Mouse (Mus musculus) midbrain, embryonic 11.5 days (tissue): Measurements from ENCODE around the gene Xlr4a. TPM values are rescaled to one million over a fixed set of nuclear protein-coding genes. Genes with fewer than 3 reads are reported as not detected.

Source experiments
- ATAC-seq: fragments of 200-750 bp; cut with Nextera tagmentation; 2 replicates; pipeline ENCODE4 v1.8.0; 2017; ENCODE audit warnings: moderate TSS enrichment, moderate library complexity; ENCODE audit not compliant: low FRiP score
- DNase-seq: peaks from one replicate; pipeline ENCODE4 v3.0.0; 2015; ENCODE audit warnings: low spot score; ENCODE audit errors: missing footprints
- H3K27ac ChIP-seq: fragments of 300-500 bp; sonication (generic); 2 replicates; pipeline ENCODE4 v1.5.1; 2014; ENCODE audit warnings: low read depth, low read length
- H3K27me3 ChIP-seq: fragments of 300-500 bp; sonication (generic); 2 replicates; pipeline ENCODE4 v1.6.1; 2014; ENCODE audit warnings: mild to moderate bottlenecking, low read length, moderate library complexity, mixed read lengths; ENCODE audit not compliant: control insufficient read depth, insufficient read depth
- H3K36me3 ChIP-seq: fragments of 300-500 bp; sonication (generic); 2 replicates; pipeline ENCODE4 v1.6.1; 2014; ENCODE audit warnings: mild to moderate bottlenecking, low read length, moderate library complexity, mixed read lengths; ENCODE audit not compliant: control insufficient read depth, insufficient read depth
- H3K4me1 ChIP-seq: fragments of 300-500 bp; sonication (generic); 2 replicates; pipeline ENCODE4 v1.6.1; 2014; ENCODE audit warnings: low read length; ENCODE audit not compliant: control insufficient read depth, insufficient read depth
- H3K4me2 ChIP-seq: fragments of 300-500 bp; sonication (generic); 2 replicates; pipeline ENCODE4 v1.6.1; 2014; ENCODE audit warnings: mild to moderate bottlenecking, moderate library complexity
- H3K4me3 ChIP-seq: fragments of 300-500 bp; sonication (generic); 2 replicates; pipeline ENCODE4 v1.5.1; 2014; ENCODE audit warnings: low read depth, low read length
- H3K9ac ChIP-seq: fragments of 300-500 bp; sonication (generic); 2 replicates; pipeline ENCODE4 v1.6.1; 2014; ENCODE audit warnings: low read length
- H3K9me3 ChIP-seq: fragments of 300-500 bp; sonication (generic); 2 replicates; pipeline ENCODE4 v1.6.1; 2016; ENCODE audit warnings: low read length; ENCODE audit not compliant: control insufficient read depth
- WGBS: fragments of 180-500 bp; shearing (Covaris S2); extraction: QIAGEN DNeasy Blood & Tissue Kit; methylation state at CpG from one replicate; pipeline ENCODE4 v1.1.7; 2014; 5-methylcytosine and 5-hydroxymethylcytosine counted together
- polyA plus RNA-seq: library from polyadenylated mRNA; unstranded; fragments of >200 nt; fragmentation: Nextera tagmentation; extraction: Ambion mirVana; gene quantifications from 2 replicates; pipeline ENCODE4 v1.2.1, GENCODE M21; 2014

Xlr4a gene
- polyA plus RNA-seq, 1 experiment from 2014 or later = 0.42 TPM

- Histone ChIP-seq H3K27ac (no peak overlapping the region), H3K4me3 (no peak overlapping the region), H3K9me3 (no peaks in the 10 kb centered on the region), H3K9ac (no peak overlapping the region), H3K36me3 (no peaks in the 10 kb centered on the region), H3K4me1 (no peaks in the 10 kb centered on the region), H3K27me3 (no peaks in the 10 kb centered on the region), H3K4me2 (no peak overlapping the region)
- DNase-seq (no peak), ATAC-seq (no peak)
- WGBS = 81% methylated on average over 1 of the region's 1 CpGs
Observed at GRCm38 (mm10) chrX:73061528-73061927, 20.8 kb downstream of the Xlr4a start.

GRCm38 (mm10) chrX:73053860-73054563 lies 28.3 kb downstream of the Xlr4a start:
- Histone ChIP-seq H3K4me1 (no peaks in the 10 kb centered on the region), H3K36me3 (no peaks in the 10 kb centered on the region), H3K27me3 (no peaks in the 10 kb centered on the region), H3K9ac (no peak overlapping the region), H3K4me2 (no peak overlapping the region), H3K4me3 (no peak overlapping the region), H3K9me3 (no peaks in the 10 kb centered on the region), H3K27ac (no peak overlapping the region)
- ATAC-seq = peak; percentile 96
- peak; percentile 99 for DNase-seq
- 16% methylated on average over 14 of the region's 14 CpGs for WGBS

GRCm38 (mm10) chrX:73039666-73040065 lies 42.6 kb downstream of the Xlr4a start:
- H3K36me3 ChIP-seq = no peaks in the 10 kb centered on the region
- no peak overlapping the region for H3K27ac ChIP-seq
- no peak overlapping the region for H3K9ac ChIP-seq
- no peaks in the 10 kb centered on the region for H3K4me1 ChIP-seq
- DNase-seq (no peak), ATAC-seq (no peak)
- no peaks in the 10 kb centered on the region for H3K9me3 ChIP-seq
- H3K4me3 ChIP-seq = no peak overlapping the region
- H3K27me3 ChIP-seq = no peaks in the 10 kb centered on the region
- H3K4me2 ChIP-seq = no peak overlapping the region
- 76% methylated on average over 12 of the region's 12 CpGs for WGBS

- Histone ChIP-seq H3K4me1 (no peaks in the 10 kb centered on the region), H3K9me3 (no peaks in the 10 kb centered on the region), H3K4me2 (no peak overlapping the region), H3K27me3 (no peaks in the 10 kb centered on the region), H3K9ac (no peak overlapping the region), H3K27ac (no peak overlapping the region), H3K36me3 (no peaks in the 10 kb centered on the region), H3K4me3 (no peak overlapping the region)
- no peak for DNase-seq
- WGBS = 85% methylated on average over 8 of the region's 8 CpGs
- ATAC-seq = no peak
Observed at GRCm38 (mm10) chrX:73038831-73039230, 43.4 kb downstream of the Xlr4a start.

- Histone ChIP-seq H3K27me3 (no peaks in the 10 kb centered on the region), H3K9ac (no peak within 1 kb of the TSS), H3K27ac (no peak within 1 kb of the TSS), H3K9me3 (no peaks in the 10 kb centered on the region), H3K36me3 (no peaks in the 10 kb centered on the region), H3K4me3 (no peak within 1 kb of the TSS), H3K4me1 (no peaks in the 10 kb centered on the region), H3K4me2 (no peak within 1 kb of the TSS)
- ATAC-seq (no peak), DNase-seq (no peak)
- WGBS = 86% methylated on average over 1 of the region's 1 CpGs
Observed at GRCm38 (mm10) chrX:73037003-73037402, 45.3 kb downstream of the Xlr4a start, which contains the start of gene Pnma5. TSS of gene Pnma5 (minus strand) at chrX:73037103.

Other genes starting within 250 kb of the Xlr4a start
- gene Cetn2, start 164.1 kb downstream of the Xlr4a start, polyA plus RNA-seq = 136 and 148 TPM in 2 replicates
- gene Nsdhl, start 163.9 kb downstream of the Xlr4a start, polyA plus RNA-seq = 52.5 and 54.4 TPM in 2 replicates
- 3.4 and 3.9 TPM in 2 replicates for gene Zfp185, start 95.1 kb downstream of the Xlr4a start, polyA plus RNA-seq
- gene Pnma5, start 45.4 kb downstream of the Xlr4a start, polyA plus RNA-seq = not detected in 2 replicates
- gene Pnma3, start 17.7 kb downstream of the Xlr4a start, polyA plus RNA-seq = 0.57 and 0.59 TPM in 2 replicates
- gene Xlr3a, start 14.6 kb upstream of the Xlr4a start, polyA plus RNA-seq = 3.8 and 4.7 TPM in 2 replicates
- 0.23 TPM in 1 of 2 replicates, not detected in the other for gene Gm14685, start 34.6 kb upstream of the Xlr4a start, polyA plus RNA-seq
- not detected in 2 replicates for gene Xlr5b, start 66.3 kb upstream of the Xlr4a start, polyA plus RNA-seq
- 0.27 TPM in 1 of 2 replicates, not detected in the other for gene DXBay18, start 67.0 kb upstream of the Xlr4a start, polyA plus RNA-seq
- gene Spin2d, start 94.5 kb upstream of the Xlr4a start, polyA plus RNA-seq = not detected in 2 replicates
- 16.1 and 18.9 TPM in 2 replicates for gene Xlr3b, start 109.7 kb upstream of the Xlr4a start, polyA plus RNA-seq
- 0.31 and 0.32 TPM in 2 replicates for gene Xlr4b, start 131.9 kb upstream of the Xlr4a start, polyA plus RNA-seq
- gene F8a, start 145.8 kb upstream of the Xlr4a start, polyA plus RNA-seq = 16.0 and 19.4 TPM in 2 replicates
- 0.12 and 0.22 TPM in 2 replicates for gene Xlr4c, start 160.7 kb upstream of the Xlr4a start, polyA plus RNA-seq
- 0.11 and 0.14 TPM in 2 replicates for gene Xlr3c, start 182.9 kb upstream of the Xlr4a start, polyA plus RNA-seq
- gene Xlr5a, start 210.5 kb upstream of the Xlr4a start, polyA plus RNA-seq = not detected in 2 replicates
- not detected in 2 replicates for gene Xlr5c, start 210.5 kb upstream of the Xlr4a start, polyA plus RNA-seq